Mouse (Mus musculus) testis, adult 2 months (tissue): ENCODE data around the gene Pnpla7. TPM values are rescaled to one million over a fixed set of nuclear protein-coding genes. Genes with fewer than 3 reads are reported as not detected.

Source experiments
- H3K27ac ChIP-seq: fragments of 200-500 bp; 2 replicates; pipeline ENCODE4 v1.5.1; 2012; ENCODE audit warnings: low read depth, low read length; ENCODE audit not compliant: control insufficient read depth, insufficient read depth
- H3K27me3 ChIP-seq: fragments of 200-500 bp; 2 replicates; pipeline ENCODE4 v1.6.1; 2012; ENCODE audit warnings: mild to moderate bottlenecking, low read length, moderate library complexity; ENCODE audit not compliant: control insufficient read depth, insufficient read depth
- H3K36me3 ChIP-seq: fragments of 200-500 bp; 2 replicates; pipeline ENCODE4 v1.6.1; 2012; ENCODE audit warnings: mild to moderate bottlenecking, low read length; ENCODE audit not compliant: control insufficient read depth, insufficient read depth
- H3K4me1 ChIP-seq: fragments of 200-500 bp; 2 replicates; pipeline ENCODE4 v1.6.1; 2012; ENCODE audit warnings: low read length; ENCODE audit not compliant: control insufficient read depth, insufficient read depth
- H3K4me3 ChIP-seq: fragments of 200-500 bp; 2 replicates; pipeline ENCODE4 v1.5.1; 2012; ENCODE audit warnings: low read depth, mild to moderate bottlenecking, low read length, moderate library complexity, mixed read lengths; ENCODE audit not compliant: control insufficient read depth
- CTCF ChIP-seq: fragments of 200-500 bp; IDR thresholded peaks from 2 replicates; pipeline ENCODE4 v1.5.1; 2012; ENCODE audit warnings: low read depth, mild to moderate bottlenecking, inconsistent platforms, low read length, moderate library complexity; ENCODE audit not compliant: control insufficient read depth, insufficient read depth, insufficient replicate concordance
- POLR2A ChIP-seq: fragments of 200-500 bp; IDR thresholded peaks from 2 replicates; pipeline ENCODE4 v1.6.1; 2012; ENCODE audit warnings: low read depth, mild to moderate bottlenecking, inconsistent platforms, low read length, moderate library complexity; ENCODE audit not compliant: control insufficient read depth
- polyA plus RNA-seq: library from polyadenylated mRNA; depleted of rRNA; stranded (reverse); fragments of >200 nt; gene quantifications from 2 replicates; pipeline ENCODE4 v1.2.3, GENCODE M21; 2012

The Pnpla7 gene
- polyA plus RNA-seq, 1 experiment, result 58.7 TPM

- Histone ChIP-seq H3K36me3 (no peaks in the 10 kb centered on the region; the same call in 1 of the 2 replicates), H3K4me1 (no peaks in the 10 kb centered on the region), H3K27ac (no peak overlapping the region), H3K27me3 (no peaks in the 10 kb centered on the region), H3K4me3 (no peak overlapping the region)
- TF ChIP-seq POLR2A (no peak), CTCF (no peak)
Observed at GRCm38 (mm10) chr2:25034994-25035393, 59.2 kb downstream of the Pnpla7 start.

GRCm38 (mm10) chr2:25040089-25040488 is 64.3 kb downstream of the Pnpla7 start:
- H3K4me1 ChIP-seq, result no peaks in the 10 kb centered on the region
- no peak overlapping the region for H3K27ac ChIP-seq
- no peak for TF ChIP-seq POLR2A
- H3K4me3 ChIP-seq, result no peak overlapping the region
- peaks cover 2% of the 10 kb centered on the region for H3K36me3 ChIP-seq
- H3K27me3 ChIP-seq, result no peaks in the 10 kb centered on the region

- Histone ChIP-seq H3K27ac (no peak overlapping the region), H3K27me3 (no peaks in the 10 kb centered on the region), H3K36me3 (peaks cover 2% of the 10 kb centered on the region), H3K4me1 (peaks cover 16% of the 10 kb centered on the region), H3K4me3 (no peak overlapping the region)
- TF ChIP-seq CTCF (no peak), POLR2A (no peak)
Observed at GRCm38 (mm10) chr2:25050921-25051320, 75.1 kb downstream of the Pnpla7 start.

- Histone ChIP-seq H3K27me3 (no peaks in the 10 kb centered on the region), H3K27ac (no peak overlapping the region), H3K4me3 (no peak overlapping the region), H3K4me1 (peaks cover 16% of the 10 kb centered on the region), H3K36me3 (peaks cover 2% of the 10 kb centered on the region)
- no peak for TF ChIP-seq CTCF
- no peak for TF ChIP-seq POLR2A
Observed at GRCm38 (mm10) chr2:25051450-25051849, 75.6 kb downstream of the Pnpla7 start.

GRCm38 (mm10) chr2:25053101-25053500 is 77.3 kb downstream of the Pnpla7 start:
- no peak overlapping the region for H3K27ac ChIP-seq
- no peak overlapping the region for H3K4me3 ChIP-seq
- no peaks in the 10 kb centered on the region for H3K27me3 ChIP-seq
- TF ChIP-seq POLR2A (no peak), CTCF (no peak)
- peaks cover 16% of the 10 kb centered on the region for H3K4me1 ChIP-seq
- peaks cover 2% of the 10 kb centered on the region for H3K36me3 ChIP-seq

GRCm38 (mm10) chr2:25054221-25055067 is 78.6 kb downstream of the Pnpla7 start, which contains the start of gene Nsmf:
Gene Nsmf (plus strand): TSS chr2:25054355.
- peak within 1 kb of the TSS; percentile 81 for H3K4me3 ChIP-seq
- H3K4me1 ChIP-seq, result peaks cover 16% of the 10 kb centered on the region
- H3K36me3 ChIP-seq, result peaks cover 2% of the 10 kb centered on the region
- no peak for TF ChIP-seq CTCF
- peak; percentile 69 for TF ChIP-seq POLR2A
- no peaks in the 10 kb centered on the region for H3K27me3 ChIP-seq
- H3K27ac ChIP-seq, result no peak within 1 kb of the TSS

GRCm38 (mm10) chr2:25055068-25055405 is 79.2 kb downstream of the Pnpla7 start:
- TF ChIP-seq CTCF (no peak), POLR2A (no peak)
- H3K36me3 ChIP-seq, result peaks cover 2% of the 10 kb centered on the region
- no peak overlapping the region for H3K27ac ChIP-seq
- peaks cover 16% of the 10 kb centered on the region for H3K4me1 ChIP-seq
- H3K27me3 ChIP-seq, result no peaks in the 10 kb centered on the region
- peak overlapping the region; percentile 81 for H3K4me3 ChIP-seq
